Mouse (Mus musculus): ENCODE data around the gene Arid1b.

GRCm38 (mm10) chr17:5014327-5014957 is 20.3 kb downstream of the Arid1b start:
- TF ChIP-seq CTCF (IDR thresholded peaks at IDR 0.05; ENCODE audit: borderline replicate concordance, control insufficient read depth, extremely low read depth, insufficient read depth, low read length, poor library complexity) (no peak), POLR2A (IDR thresholded peaks at IDR 0.05; ENCODE audit: control insufficient read depth, extremely low read depth, insufficient read depth, low read length, poor library complexity) (no peak)
